Mouse (Mus musculus) lung, postnatal 36 days (tissue): ENCODE measurements at regions not wholly inside any gene's neighbourhood (a gene's known extent, or its start where the extent isn't known, plus 50 kb on each side); places are given as distances from the start of the nearest gene placed in this dataset.
A peak's percentile ranks its signal among the peaks of the same experiment; 100 is the strongest.

Source experiments
- DNase-seq: peaks from one replicate; pipeline ENCODE4 v3.0.0; 2022; ENCODE audit warnings: mixed read lengths

DNA sequence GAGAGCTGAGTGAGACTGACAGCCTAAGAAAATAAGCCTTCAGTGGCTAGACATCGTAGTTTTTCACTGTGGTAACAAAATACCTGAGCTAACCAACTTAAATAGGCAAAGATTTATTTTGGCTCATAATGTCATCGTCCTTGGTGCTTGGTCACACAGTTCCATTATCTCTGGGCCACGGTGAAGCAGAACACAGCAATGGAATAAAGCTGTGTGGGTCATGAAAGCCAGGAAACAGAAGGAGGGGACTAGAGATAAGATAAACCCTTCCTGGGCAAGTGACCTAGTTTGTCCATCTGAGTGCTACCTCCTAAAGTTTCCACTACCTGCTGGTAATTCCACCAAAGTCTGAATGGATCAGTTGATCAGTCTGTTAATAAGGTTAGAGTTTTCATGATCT is 134.8 kb upstream of the Gm5129 start:
- DNase-seq, result no peak

DNA sequence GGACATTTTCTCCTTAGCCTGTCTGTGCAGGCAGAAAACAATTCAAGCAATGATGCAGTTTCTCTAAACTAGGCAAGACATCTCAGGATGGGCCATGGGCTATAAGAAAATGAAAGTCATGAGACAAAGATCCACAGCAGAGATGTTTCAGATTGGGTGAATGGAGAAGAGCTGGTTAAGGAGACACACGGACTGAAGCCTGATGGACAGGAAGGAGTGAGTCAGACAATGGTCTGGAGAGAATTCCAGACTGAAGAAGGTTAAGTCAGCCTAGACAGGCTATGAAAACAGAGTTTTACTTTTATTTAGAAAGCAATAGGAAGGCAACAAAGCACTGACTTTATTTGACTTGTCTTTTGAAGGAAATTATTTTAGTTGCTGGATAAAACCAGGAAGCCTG is 137.5 kb upstream of the Il6 start:
- no peak for DNase-seq

DNA sequence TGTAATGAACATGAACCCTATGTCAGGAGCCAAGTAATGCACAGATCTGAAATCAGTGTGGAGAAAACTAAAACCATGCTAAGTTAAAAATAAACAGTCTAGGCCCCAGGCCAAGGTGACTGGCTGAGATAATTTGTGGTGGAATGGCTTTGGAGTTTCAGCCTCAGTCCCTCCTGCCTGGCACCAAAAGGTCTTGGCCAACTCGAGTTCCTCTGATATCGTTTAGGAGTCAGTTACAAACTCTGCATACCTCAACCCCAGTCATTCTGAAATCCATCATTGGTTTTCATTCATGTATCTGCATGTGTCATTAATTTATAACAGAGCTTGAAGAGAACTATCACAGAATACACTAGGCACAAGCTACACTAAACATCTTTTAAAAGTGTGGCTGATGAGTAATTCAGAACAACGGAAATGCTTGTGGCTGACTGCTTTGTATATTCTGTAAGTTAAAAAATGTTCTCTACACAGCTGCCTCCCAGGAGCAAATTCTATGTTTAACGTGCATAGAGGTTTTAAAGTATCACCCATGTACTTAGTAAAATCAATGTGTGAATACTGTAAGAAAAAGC is 125.6 kb upstream of the Il6 start:
- DNase-seq, result no peak

DNA sequence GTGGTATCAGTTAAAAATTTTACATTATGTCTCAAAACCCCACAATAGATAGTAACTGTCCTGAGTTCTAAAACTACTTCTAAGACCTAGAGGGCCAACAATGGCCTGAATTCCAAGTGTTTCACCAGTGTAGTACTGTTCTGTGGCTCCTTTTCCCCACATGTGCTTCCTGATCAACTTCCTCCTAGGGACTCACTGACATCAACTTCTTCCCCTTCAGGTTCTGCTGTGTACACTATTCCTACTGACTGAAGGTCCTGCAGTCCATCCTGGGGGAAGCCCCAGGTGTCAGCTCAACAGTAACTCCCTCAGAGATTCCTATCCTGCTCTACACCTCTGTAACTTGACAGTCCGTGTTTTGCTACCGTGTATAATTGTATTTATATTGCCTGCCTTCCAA is 120.6 kb upstream of the Il6 start:
- DNase-seq, result no peak

DNA sequence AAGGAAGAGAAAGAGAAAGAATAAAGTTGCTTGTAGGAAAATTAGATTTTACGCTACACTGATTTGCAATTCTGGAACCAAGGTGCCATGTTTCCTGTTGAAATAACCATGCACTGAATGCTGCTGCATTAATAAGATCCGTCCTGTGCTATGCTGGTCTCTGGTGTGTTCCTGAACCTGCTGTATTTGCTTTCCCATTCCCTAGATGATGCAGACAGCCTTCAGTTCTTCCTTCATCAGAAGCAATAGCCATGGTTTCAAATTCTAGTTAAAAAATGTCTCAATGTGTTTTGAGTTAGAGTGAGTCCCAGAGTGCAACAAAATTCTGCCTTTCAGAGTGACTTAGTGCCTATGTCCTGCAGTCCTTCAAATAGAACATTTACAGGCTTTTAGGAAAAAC is 120.1 kb upstream of the Il6 start:
- DNase-seq, result no peak

DNA sequence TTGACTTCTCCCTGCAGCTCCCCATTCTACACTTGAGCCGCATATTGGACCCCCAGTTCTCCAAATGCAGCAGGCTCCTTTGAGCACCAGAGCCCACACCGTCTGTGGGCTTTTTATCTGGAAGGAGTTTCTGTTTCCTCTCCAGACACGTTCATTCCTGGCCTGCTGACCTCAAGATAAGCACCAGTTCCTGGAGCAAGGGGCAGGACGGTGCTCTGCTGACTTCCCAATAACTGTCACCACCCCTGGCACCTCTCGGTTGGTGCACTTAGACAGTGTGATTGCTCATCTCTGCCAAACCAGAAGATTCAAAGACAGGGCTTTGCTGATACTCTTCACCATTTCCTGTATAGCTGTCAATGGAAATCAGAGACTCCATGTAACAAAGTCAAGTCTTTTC is 119.1 kb upstream of the Il6 start:
- DNase-seq, result no peak

DNA sequence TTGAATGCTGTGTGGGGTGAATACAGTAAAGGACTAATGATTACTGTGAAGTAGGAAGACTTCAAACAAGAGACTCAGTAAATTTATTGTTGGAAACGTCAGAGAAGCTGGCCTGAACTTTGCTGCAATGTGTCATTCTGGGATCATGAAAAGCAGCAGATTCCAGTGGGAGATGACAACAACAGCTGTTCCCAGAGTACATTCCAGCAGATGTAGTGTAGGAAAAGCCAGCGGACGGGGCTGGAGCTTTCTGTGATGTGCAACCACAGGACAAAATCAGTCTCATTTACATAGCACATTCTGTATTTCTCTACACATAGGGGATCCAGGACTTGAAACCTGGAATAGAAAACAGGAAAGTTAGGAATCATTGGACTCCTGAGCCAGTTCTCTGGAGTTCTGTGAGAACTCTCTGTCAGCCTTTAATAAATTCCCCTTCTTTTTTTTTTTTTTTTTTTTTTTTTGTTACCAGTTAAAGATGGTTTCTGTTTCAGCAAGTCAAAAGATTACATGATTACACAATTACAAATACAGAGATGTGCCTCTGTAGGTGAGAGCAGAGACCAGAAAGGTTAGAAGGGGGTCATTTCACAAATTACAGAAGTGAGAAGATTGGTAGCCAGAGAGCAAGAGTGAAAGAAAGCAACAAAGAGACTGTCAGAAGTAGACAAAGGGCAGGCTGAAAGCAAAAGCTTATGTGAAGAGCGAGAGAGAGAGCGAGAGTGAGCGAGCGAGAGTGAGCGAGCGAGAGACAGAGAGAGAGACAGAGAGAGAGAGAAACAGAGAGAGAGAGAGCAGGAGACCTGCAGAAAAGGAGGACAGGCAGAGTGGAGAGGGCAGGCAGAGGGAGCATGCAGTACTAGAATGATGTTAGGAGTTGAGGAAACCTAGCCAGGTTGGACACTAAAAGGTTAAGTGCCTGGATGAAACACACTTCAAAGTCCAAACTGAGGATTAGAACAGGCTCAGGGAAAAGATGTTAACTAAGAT is 118.0 kb upstream of the Il6 start:
- DNase-seq, result peak; percentile 42

DNA sequence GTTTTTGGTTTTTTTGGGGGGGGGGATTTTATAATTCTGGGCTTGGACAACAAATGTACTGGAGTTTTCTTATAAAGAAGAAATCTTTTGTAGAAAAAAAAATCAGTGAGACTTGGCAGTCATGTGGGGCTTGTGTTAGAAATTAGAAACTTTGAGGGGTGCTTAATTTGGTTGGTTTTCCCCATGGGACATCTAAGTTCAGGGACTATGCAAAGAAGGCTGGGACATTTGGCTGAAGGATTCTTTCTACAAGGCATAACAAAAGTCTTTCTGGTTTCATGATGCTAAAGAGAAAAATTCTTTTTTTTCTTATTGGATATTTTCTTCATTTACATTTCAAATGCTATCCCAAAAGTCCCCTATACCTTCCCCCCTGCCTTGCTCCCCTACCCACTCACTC is 115.3 kb upstream of the Il6 start:
- DNase-seq, result no peak

DNA sequence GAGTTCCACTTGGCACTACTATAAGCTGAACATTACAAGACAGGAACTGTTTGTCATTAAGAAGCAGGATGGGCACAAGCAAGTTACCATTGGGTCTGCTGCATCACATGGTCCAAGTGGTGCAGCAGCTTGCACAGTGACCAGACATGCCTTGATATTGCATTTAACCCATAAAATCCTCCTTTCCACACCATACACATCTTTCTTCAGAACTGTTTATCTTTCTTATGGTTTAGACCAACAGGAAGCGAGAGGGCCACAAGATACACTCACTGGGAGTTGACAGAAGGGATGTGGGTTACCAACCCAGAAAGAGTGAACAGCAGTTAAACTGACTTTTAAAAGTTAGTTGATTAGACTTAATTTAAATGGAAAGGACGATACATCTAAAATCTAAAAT is 111.2 kb upstream of the Il6 start:
- no peak for DNase-seq

DNA sequence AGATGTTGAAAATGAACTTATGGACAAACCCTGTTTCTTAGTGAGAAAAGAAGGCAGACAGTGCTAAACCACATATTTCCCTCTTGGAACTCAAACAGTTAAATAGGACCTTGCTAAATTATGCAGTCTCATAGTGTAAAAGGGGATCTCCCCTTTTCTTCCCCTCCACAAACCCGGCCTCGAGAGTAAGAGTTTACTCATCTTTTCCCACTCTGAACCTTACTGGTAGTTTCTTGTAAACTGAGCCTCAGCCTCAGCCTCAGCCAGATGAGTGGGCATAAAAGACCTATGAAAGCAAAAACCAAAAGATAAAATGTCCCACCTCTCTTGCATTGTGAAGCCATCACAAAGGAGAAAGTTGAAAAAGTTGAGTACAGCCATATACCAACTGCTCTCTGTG is 92.6 kb upstream of the Il6 start:
- DNase-seq, result no peak

DNA sequence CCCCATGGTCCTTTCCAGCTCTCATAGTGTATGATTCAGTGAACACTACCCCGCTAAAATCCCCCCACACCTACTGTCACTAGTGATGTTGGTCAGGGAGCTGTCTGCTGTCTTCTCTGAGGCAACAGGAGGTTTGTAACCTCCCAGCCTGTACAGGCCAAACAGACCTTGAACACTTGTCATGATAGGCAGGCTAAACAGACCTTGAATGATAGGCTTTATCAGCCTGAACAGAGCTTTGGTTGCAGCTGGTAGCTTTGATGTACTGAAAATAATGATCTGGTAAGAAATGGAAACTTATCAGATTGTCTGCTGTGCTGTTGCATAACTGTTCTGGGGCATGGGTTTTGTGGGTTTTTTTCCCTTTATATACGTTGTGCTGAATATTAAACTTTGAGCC is 87.4 kb upstream of the Il6 start:
- DNase-seq, result no peak

DNA sequence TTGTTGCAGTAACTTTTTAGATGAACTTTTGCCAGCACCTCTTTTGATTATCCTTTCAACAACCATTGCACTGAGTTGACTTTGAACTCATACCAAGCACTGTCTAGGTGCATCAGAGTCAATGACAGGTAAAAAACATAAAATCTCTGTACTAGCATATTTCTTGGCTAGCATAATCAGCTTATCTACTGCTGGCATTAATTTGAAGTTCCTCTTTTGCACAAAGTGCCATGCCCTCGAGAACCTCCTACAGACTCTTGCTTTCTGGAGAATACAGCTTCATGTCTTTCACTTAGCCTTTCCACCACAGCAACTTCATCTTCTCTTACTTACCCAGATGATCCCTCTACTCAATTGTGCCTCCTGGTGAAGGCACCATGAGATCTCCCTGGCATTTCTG is 85.3 kb upstream of the Il6 start:
- DNase-seq, result no peak

DNA sequence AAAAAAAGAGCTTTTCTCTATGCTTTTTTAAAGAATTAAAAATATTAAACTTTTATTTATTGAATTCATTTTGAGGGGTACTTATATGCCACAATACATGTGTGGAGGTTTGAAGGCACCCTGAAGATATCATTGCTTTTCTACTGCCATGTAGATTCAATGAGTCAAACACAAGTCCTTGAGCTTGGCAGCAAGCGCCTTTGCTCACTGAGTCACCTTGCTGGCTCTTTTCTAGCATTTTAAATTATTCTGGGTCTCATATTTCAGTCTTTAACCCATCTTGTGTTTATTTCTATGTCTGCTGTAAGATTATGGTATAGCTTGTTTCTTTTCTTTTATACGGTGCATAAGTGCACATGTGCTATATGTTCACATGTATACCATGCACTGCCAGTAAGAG is 83.5 kb upstream of the Il6 start:
- DNase-seq, result no peak

DNA sequence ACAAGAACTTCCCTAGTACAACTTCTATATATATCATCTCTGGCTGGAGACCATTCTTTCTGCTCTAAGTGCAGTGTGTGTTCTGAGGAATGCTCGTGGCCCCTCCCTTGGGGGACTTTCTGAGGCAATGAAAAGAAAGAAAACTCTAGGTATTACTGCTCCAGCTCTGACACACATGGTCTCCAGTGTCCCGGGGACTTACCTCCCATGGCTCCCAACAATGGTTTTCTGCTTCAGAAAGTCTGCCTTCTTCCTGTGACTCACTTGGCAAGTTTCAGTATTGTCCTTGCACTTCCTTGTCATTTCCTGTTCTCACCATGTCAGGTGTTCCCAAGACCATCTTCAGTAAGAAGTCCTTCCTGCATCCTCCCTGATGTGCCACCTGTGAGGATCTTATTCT is 65.7 kb upstream of the Il6 start:
- DNase-seq, result no peak

DNA sequence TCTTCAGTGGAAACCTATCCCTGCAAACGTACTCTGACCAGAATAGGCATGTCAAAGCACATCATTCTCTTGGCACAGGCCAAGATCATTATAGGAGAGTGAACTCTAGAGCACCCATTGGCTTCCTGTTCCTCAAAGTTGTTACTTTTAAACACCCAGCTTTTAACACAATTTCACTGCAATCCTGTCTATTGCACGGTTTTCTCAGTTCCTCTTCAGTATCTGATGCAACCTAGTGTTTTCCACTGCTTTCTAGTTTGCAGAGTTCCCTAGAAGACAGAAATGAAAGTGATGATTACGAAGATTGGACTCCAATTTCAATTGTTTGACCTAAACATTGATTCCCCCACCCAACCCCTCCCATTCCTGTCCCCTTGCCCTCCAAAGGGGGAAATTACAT is 64.8 kb upstream of the Il6 start:
- DNase-seq, result peak; percentile 58

DNA sequence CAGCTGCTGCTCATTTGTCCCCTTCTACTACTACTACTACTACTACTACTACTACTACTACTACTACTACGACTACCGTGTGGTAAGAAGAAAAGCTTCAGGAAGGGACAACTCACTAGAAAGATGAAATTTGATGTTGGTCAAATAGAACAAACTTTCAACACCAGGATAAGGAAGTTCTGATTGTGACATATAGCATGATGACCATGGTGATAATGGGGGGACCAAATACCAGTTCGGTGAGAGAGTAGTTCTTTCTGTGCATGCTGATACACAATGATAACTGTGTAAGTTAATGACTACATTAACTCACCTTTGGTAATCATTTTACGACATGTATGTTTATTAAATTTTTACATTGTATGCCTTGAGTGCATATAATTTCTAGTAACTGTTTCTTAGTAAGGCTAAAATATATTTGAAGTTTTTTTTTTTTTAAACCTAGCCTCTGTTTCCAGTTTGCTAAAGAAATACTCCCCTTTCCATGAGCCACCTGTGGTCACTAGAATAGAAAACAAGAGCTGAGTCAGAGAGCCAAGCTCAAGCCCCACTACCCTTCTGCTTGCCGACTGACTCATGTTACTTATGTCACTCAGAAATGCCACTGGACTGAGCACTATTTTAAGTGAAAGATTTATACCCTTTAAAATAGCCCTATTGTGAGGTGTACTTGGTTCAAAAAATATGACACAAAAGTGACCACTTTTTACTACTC is 62.3 kb upstream of the Il6 start:
- DNase-seq, result no peak

DNA sequence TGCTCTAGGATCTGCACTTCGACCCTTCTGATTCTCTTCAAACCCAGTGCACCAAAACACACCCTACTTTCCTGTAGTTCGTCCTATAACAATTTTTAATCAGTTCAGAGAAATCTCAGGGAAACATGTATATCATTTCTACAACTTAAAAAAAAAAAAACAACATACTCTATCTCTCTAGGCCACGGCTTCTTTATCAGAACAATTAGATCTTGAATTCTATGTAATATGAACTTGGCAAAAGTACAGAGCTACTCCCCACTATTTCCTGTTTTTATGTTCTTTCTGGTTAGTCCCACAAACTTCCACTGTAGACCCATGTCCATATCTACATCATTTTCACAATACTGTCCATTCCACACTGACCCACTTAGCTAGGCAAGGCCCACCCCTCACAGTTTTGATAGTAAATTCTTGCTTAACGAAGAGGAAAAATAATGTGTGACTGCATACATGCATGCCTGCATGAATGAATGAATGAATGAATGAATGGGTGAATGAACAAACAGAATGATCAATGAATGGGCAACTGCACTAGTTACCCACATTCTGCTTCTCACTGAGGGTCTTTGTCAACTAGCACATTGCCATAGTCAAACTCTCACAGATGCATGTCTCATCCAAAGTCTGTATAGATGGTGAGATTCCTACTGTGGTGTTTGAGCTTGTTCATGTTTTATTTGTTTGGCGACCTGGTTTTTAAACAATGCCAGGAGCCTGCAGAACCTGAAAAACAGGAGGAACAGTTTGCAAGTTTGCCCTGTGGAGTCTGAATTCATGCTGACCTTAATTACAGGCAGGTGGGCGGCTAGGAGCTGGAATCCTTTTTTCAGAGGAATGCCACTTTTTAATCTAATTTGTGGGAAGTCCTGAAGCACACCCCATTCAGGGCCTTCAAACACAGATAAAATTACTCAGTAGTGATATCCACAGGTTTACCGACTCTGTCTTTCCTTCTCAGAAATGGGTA is 61.2 kb upstream of the Il6 start:
- DNase-seq, result no peak
